Mouse (Mus musculus): Measurements from ENCODE around the gene Prkn. TPM values are rescaled to one million over a fixed set of nuclear protein-coding genes. Genes with fewer than 3 reads are reported as not detected.

The Prkn gene
- polyA plus RNA-seq, 1 experiment from 2014 or later = 2.3 TPM

DNA sequence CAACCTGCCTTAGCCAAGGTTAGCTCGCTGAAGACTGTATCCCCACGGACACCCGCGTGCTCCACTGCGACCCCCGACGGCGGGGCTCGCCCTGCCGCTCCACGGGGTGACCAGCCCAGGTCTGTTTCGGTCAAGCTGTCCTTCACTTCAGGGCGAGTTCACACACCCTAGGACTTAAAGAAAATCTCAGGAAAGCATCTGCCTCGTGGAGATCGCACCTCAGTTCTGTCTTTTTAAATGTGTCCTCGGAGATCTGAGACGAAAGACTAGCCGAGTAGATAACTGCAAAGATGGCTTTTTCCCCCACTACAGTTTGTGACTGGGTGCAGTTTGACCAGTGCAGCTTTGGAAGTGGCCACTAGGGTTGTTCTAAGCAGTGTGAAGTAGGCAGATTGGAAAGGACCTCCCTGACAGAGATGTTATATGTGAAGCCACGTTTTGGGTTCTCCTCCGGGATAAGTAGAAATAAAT, 582 bp downstream of the Prkn start:
- no peaks in the 10 kb centered on the region for H3K4me1 ChIP-seq (replicated peaks; ENCODE audit: control insufficient read depth, insufficient read depth)
- H3K9me3 ChIP-seq (ENCODE audit: control insufficient read depth, low read length) = no peaks in the 10 kb centered on the region
- peak overlapping the region; percentile 83 for H3K27ac ChIP-seq (replicated peaks)
- H3K4me2 ChIP-seq (replicated peaks; ENCODE audit: low read depth) = peak overlapping the region; percentile 84
- DNase-seq (ENCODE audit: low spot score) (peak; percentile 69), ATAC-seq (ENCODE audit: low FRiP score, low TSS enrichment) (peak; percentile 84)
- H3K9ac ChIP-seq (ENCODE audit: low read length) = peak overlapping the region; percentile 76
- H3K4me3 ChIP-seq (ENCODE audit: low read depth, low read length) = peak overlapping the region; percentile 68
- TF ChIP-seq CTCF (IDR thresholded peaks at IDR 0.05; ENCODE audit: low read depth) (peak; percentile 71), EP300 (optimal IDR thresholded peaks at IDR 0.05) (no peak)
- 2% methylated on average over 20 of the region's 20 CpGs for WGBS
- H3K36me3 ChIP-seq (ENCODE audit: control insufficient read depth, insufficient read depth, low read length) = no peaks in the 10 kb centered on the region
- no peaks in the 10 kb centered on the region for H3K27me3 ChIP-seq (ENCODE audit: control insufficient read depth, insufficient read depth, low read length)

DNA sequence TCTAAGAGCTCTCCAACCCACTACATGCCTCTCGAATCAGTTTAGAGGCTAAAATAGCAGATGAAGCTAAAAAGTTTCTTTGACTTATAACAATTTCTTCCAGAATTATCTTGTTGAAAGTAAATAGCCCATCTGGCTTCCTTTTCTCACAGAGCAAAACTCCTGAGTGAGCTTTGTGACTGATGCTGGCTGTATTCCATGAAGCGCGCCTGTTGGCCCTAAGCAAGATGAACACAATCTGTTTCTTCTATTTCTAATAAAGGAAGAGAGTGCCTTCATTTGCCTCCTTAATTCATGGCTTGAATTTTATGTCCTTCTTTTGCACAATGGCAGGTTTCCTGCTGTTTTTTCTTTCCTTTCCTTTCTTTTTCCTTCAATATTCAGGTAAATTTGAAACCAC, 14.0 kb downstream of the Prkn start:
- no peak for ATAC-seq (ENCODE audit: low FRiP score, low TSS enrichment)

DNA sequence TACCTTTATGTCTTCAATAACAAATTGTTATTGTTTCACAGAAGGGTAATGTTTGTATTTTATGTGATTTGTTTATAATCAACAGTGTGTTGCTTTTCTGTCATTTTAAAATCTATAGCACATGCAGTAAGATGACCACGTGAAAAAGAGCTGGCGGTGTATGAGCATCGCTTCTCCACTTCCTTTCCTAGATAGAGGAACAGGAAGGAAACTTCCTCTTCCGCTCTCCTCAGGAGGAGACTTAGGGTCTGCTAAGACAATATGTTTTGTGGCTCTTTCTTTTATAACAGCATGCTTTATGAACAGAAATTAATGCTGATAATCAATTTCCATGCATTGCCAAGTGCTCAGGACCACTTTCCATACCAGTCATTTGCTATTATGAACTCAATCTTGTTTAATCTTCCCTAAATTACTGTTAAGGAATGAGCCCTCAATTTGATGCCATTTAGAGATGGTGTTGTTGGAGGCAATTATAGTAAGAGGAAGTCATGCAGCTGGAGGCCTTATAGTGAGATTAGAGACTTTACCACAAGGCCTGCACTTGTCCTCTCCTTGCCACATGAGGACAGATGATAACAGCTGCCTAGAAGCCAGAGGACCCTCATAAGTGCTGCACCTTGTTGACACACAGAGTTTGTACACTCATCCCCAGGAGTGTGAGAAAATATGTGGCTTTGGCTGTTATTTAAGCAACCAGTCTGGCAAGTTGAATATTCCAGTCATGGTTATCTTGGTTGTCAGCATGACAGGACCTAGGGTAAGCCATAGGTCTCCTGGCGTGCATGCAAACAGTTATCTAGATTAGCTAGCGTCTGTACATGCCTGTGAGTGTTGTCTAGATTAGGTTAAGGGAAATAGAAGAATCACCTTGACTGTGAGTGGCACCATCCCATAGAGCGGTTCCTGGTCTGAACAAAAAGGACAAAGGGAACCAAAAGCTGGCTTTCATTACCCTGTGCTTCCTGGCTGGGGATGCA, 34.3 kb downstream of the Prkn start:
- DNase-seq (ENCODE audit: low spot score) (no peak), ATAC-seq (ENCODE audit: low FRiP score, low TSS enrichment) (no peak)
- Histone ChIP-seq H3K9ac (ENCODE audit: low read length) (no peak overlapping the region), H3K27ac (replicated peaks) (no peak overlapping the region), H3K4me3 (ENCODE audit: low read depth, low read length) (no peak overlapping the region), H3K4me2 (replicated peaks; ENCODE audit: low read depth) (no peak overlapping the region), H3K27me3 (ENCODE audit: control insufficient read depth, insufficient read depth, low read length) (no peaks in the 10 kb centered on the region), H3K4me1 (replicated peaks; ENCODE audit: control insufficient read depth, insufficient read depth) (no peaks in the 10 kb centered on the region), H3K36me3 (ENCODE audit: control insufficient read depth, insufficient read depth, low read length) (no peaks in the 10 kb centered on the region), H3K9me3 (ENCODE audit: control insufficient read depth, low read length) (no peaks in the 10 kb centered on the region)
- WGBS = 72% methylated on average over 7 of the region's 7 CpGs
- no peak for TF ChIP-seq EP300 (optimal IDR thresholded peaks at IDR 0.05)
- no peak for TF ChIP-seq CTCF (IDR thresholded peaks at IDR 0.05; ENCODE audit: low read depth)

More for the DNA sequence above, 14.0 kb downstream of the Prkn start:
- no peak for DNase-seq (ENCODE audit: low spot score)
- Histone ChIP-seq H3K27ac (replicated peaks) (no peak overlapping the region), H3K4me2 (replicated peaks; ENCODE audit: low read depth) (no peak overlapping the region), H3K9me3 (ENCODE audit: control insufficient read depth, low read length) (no peaks in the 10 kb centered on the region), H3K4me3 (ENCODE audit: low read depth, low read length) (no peak overlapping the region), H3K4me1 (replicated peaks; ENCODE audit: control insufficient read depth, insufficient read depth) (no peaks in the 10 kb centered on the region), H3K9ac (ENCODE audit: low read length) (no peak overlapping the region), H3K27me3 (ENCODE audit: control insufficient read depth, insufficient read depth, low read length) (no peaks in the 10 kb centered on the region), H3K36me3 (ENCODE audit: control insufficient read depth, insufficient read depth, low read length) (no peaks in the 10 kb centered on the region)
- WGBS = 79% methylated on average over 3 of the region's 3 CpGs
- TF ChIP-seq EP300 (optimal IDR thresholded peaks at IDR 0.05) (no peak), CTCF (IDR thresholded peaks at IDR 0.05; ENCODE audit: low read depth) (no peak)

DNA sequence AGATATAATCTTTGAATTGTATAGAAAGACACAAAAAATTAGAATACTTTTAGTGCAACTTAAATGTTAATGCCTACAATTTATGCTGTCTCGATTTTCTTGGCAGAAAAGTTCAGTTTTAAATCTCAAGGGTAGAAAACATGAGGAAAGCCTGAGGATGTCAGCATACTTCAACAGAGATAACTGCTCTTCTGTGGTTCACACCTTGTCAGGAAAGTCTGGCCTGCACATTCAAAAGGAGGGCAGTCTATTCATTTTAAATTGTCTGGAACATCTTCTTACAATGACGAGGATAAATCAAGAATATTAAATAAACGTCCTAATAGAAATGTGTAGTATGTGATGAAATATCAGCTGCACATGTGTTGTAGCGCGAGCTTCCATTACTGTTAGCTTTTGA, 38.8 kb downstream of the Prkn start:
- no peak overlapping the region for H3K4me2 ChIP-seq (replicated peaks; ENCODE audit: low read depth)
- H3K27me3 ChIP-seq (ENCODE audit: control insufficient read depth, insufficient read depth, low read length) = no peaks in the 10 kb centered on the region
- H3K4me3 ChIP-seq (ENCODE audit: low read depth, low read length) = no peak overlapping the region
- H3K36me3 ChIP-seq (ENCODE audit: control insufficient read depth, insufficient read depth, low read length) = no peaks in the 10 kb centered on the region
- no peak overlapping the region for H3K9ac ChIP-seq (ENCODE audit: low read length)
- ATAC-seq (ENCODE audit: low FRiP score, low TSS enrichment) (no peak), DNase-seq (ENCODE audit: low spot score) (no peak)
- no peak overlapping the region for H3K27ac ChIP-seq (replicated peaks)
- WGBS = 69% methylated on average over 5 of the region's 5 CpGs
- TF ChIP-seq EP300 (optimal IDR thresholded peaks at IDR 0.05) (no peak), CTCF (IDR thresholded peaks at IDR 0.05; ENCODE audit: low read depth) (no peak)
- H3K9me3 ChIP-seq (ENCODE audit: control insufficient read depth, low read length) = no peaks in the 10 kb centered on the region
- no peaks in the 10 kb centered on the region for H3K4me1 ChIP-seq (replicated peaks; ENCODE audit: control insufficient read depth, insufficient read depth)

DNA sequence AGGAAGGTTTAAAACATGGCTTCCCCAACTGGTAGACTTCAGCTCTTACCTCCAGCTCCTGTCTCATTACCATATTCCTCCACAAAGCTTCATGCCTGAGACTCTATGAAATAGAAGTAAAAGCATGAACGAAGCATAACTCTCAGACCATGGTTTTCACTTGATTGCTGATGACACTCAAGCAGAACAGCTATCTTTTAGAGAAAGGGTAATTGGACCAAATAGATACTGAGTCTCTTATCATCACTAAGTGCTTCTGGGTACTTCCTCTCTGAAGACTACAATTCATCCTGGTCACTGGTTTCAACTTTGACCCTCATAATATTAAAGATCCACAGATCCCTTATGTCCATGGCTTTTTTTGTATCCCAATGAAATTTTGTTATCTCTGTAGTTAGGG, 42.1 kb downstream of the Prkn start:
- 82% methylated on average over 1 of the region's 1 CpGs for whole genome bisulfite sequencing
- no peaks in the 10 kb centered on the region for H3K27me3 ChIP-seq (ENCODE audit: control insufficient read depth, insufficient read depth, low read length)
- ATAC-seq (ENCODE audit: low FRiP score, low TSS enrichment) = no peak

DNA sequence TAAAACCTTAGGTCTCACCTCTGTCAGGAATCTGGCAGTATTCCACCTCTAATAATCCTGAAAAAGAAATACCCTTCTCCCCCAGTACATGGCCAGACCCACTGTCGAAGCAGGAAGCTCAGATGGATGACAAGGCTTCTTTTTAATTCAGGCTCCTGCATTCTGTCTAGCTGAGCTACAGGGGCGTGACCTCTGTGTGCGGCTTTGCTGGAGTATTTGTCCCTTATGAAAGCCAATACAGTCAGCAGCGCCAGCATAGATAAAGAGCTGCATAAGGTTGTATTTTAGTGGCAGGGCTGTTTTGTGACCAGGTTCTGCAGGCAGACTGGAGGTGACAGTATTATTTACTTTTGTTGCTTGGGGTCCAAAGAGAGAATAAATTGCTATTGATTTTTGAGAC, 47.7 kb downstream of the Prkn start:
- Histone ChIP-seq H3K9ac (ENCODE audit: low read length) (no peak overlapping the region), H3K27me3 (ENCODE audit: control insufficient read depth, insufficient read depth, low read length) (no peaks in the 10 kb centered on the region), H3K27ac (replicated peaks) (no peak overlapping the region), H3K4me3 (ENCODE audit: low read depth, low read length) (no peak overlapping the region), H3K36me3 (ENCODE audit: control insufficient read depth, insufficient read depth, low read length) (no peaks in the 10 kb centered on the region), H3K9me3 (ENCODE audit: control insufficient read depth, low read length) (no peaks in the 10 kb centered on the region), H3K4me2 (replicated peaks; ENCODE audit: low read depth) (no peak overlapping the region), H3K4me1 (replicated peaks; ENCODE audit: control insufficient read depth, insufficient read depth) (no peaks in the 10 kb centered on the region)
- no peak for DNase-seq (ENCODE audit: low spot score)
- TF ChIP-seq CTCF (IDR thresholded peaks at IDR 0.05; ENCODE audit: low read depth) (no peak), EP300 (optimal IDR thresholded peaks at IDR 0.05) (no peak)
- no peak for ATAC-seq (ENCODE audit: low FRiP score, low TSS enrichment)
- 39% methylated on average over 4 of the region's 4 CpGs for WGBS

More for the DNA sequence above, 42.1 kb downstream of the Prkn start:
- no peaks in the 10 kb centered on the region for H3K9me3 ChIP-seq (ENCODE audit: control insufficient read depth, low read length)
- no peak overlapping the region for H3K4me3 ChIP-seq (ENCODE audit: low read depth, low read length)
- TF ChIP-seq EP300 (optimal IDR thresholded peaks at IDR 0.05) (no peak), CTCF (IDR thresholded peaks at IDR 0.05; ENCODE audit: low read depth) (no peak)
- no peaks in the 10 kb centered on the region for H3K36me3 ChIP-seq (ENCODE audit: control insufficient read depth, insufficient read depth, low read length)
- DNase-seq (ENCODE audit: low spot score) = no peak
- H3K4me1 ChIP-seq (replicated peaks; ENCODE audit: control insufficient read depth, insufficient read depth) = no peaks in the 10 kb centered on the region
- H3K9ac ChIP-seq (ENCODE audit: low read length) = no peak overlapping the region
- no peak overlapping the region for H3K27ac ChIP-seq (replicated peaks)
- H3K4me2 ChIP-seq (replicated peaks; ENCODE audit: low read depth) = no peak overlapping the region
